Mouse (Mus musculus): Measurements from ENCODE around the gene Nab2.

Gene Nab2

GRCm38 (mm10) chr10:127643553-127644238 lies 24.7 kb downstream of the Nab2 start:
- DNase-seq (ENCODE audit: low read depth, low spot score) = peak; percentile 69

- DNase-seq (ENCODE audit: low read depth, low spot score) = peak; percentile 80
Observed at GRCm38 (mm10) chr10:127642772-127643552, 25.4 kb downstream of the Nab2 start, which contains the start of gene Stat6. Gene Stat6 (plus strand): TSS chr10:127642986.

- DNase-seq (ENCODE audit: low read depth, low spot score) = peak; percentile 76
Observed at GRCm38 (mm10) chr10:127641861-127642771, 26.3 kb downstream of the Nab2 start.

GRCm38 (mm10) chr10:127640421-127640820 lies 27.9 kb downstream of the Nab2 start:
- no peak for DNase-seq (ENCODE audit: low read depth, low spot score)

- DNase-seq (ENCODE audit: low read depth, low spot score) = no peak
Observed at GRCm38 (mm10) chr10:127632668-127633271, 35.6 kb downstream of the Nab2 start.

- DNase-seq (ENCODE audit: low read depth, low spot score) = peak; percentile 60
Observed at GRCm38 (mm10) chr10:127631261-127632214, 36.8 kb downstream of the Nab2 start.

- DNase-seq (ENCODE audit: low read depth, low spot score) = no peak
Observed at GRCm38 (mm10) chr10:127626433-127626832, 41.9 kb downstream of the Nab2 start.

- no peak for DNase-seq (ENCODE audit: low read depth, low spot score)
Observed at GRCm38 (mm10) chr10:127623439-127624216, 44.7 kb downstream of the Nab2 start.

- DNase-seq (ENCODE audit: low read depth, low spot score) = peak; percentile 69
Observed at GRCm38 (mm10) chr10:127622661-127623060, 45.7 kb downstream of the Nab2 start.

- DNase-seq (ENCODE audit: low read depth, low spot score) = peak; percentile 76
Observed at GRCm38 (mm10) chr10:127622057-127622392, 46.3 kb downstream of the Nab2 start.

GRCm38 (mm10) chr10:127621191-127622056 lies 46.9 kb downstream of the Nab2 start:
- DNase-seq (ENCODE audit: low read depth, low spot score) = peak; percentile 96

GRCm38 (mm10) chr10:127620406-127621190 lies 47.8 kb downstream of the Nab2 start, which contains the start of gene Lrp1:
Gene Lrp1 (minus strand): TSS chr10:127621148.
- no peak for DNase-seq (ENCODE audit: low read depth, low spot score)

GRCm38 (mm10) chr10:127619941-127620405 lies 48.4 kb downstream of the Nab2 start:
- no peak for DNase-seq (ENCODE audit: low read depth, low spot score)

GRCm38 (mm10) chr10:127619119-127619721 lies 49.1 kb downstream of the Nab2 start:
- DNase-seq (ENCODE audit: low read depth, low spot score) = no peak

- DNase-seq (ENCODE audit: low read depth, low spot score) = no peak
Observed at GRCm38 (mm10) chr10:127618173-127618572, 50.2 kb downstream of the Nab2 start.

- no peak for DNase-seq (ENCODE audit: low read depth, low spot score)
Observed at GRCm38 (mm10) chr10:127617294-127617693, 51.1 kb downstream of the Nab2 start.

GRCm38 (mm10) chr10:127616261-127616679 lies 52.1 kb downstream of the Nab2 start:
- DNase-seq (ENCODE audit: low read depth, low spot score) = no peak
